Mouse (Mus musculus) CH12.LX (cell line): Measurements from ENCODE around the gene Slc6a5. TPM values are rescaled to one million over a fixed set of nuclear protein-coding genes. Genes with fewer than 3 reads are reported as not detected.
"Not testable (repeated sequence)": the region's sequence is repeated elsewhere in the genome, so short reads cannot be mapped to it uniquely, and the experiment has no call there.

ENCODE experiments used
- DNase-seq: peaks from one replicate; pipeline ENCODE4 v3.0.0-alpha.2; 2013; ENCODE audit errors: extremely low read depth
- H3K27ac ChIP-seq: 2 replicates; pipeline ENCODE4 v1.5.1; 2012; ENCODE audit warnings: low read depth, mild to moderate bottlenecking, control low read depth, moderate library complexity; ENCODE audit not compliant: insufficient read depth
- H3K27me3 ChIP-seq: replicated peaks from 2 replicates; pipeline ENCODE3; 2012; ENCODE audit warnings: inconsistent platforms
- H3K36me3 ChIP-seq, 2 experiments: replicated peaks in 1 of 2; 2 replicates each; pipeline versions ENCODE3 to v1.6.1; 2012; ENCODE audit warnings: inconsistent platforms in 1 of 2, low read length in 1 of 2, mild to moderate bottlenecking in 1 of 2, mixed read lengths in 1 of 2, moderate library complexity in 1 of 2; ENCODE audit not compliant: control insufficient read depth in 1 of 2, insufficient read depth in 1 of 2
- H3K4me1 ChIP-seq, 2 experiments: 2 replicates each; pipeline ENCODE4 v1.6.1; 2012; ENCODE audit warnings: inconsistent platforms in 1 of 2, moderate library complexity in 1 of 2; ENCODE audit not compliant: insufficient read depth in 2 of 2, control insufficient read depth in 1 of 2
- H3K4me2 ChIP-seq: 2 replicates; pipeline ENCODE4 v1.6.1; 2012; ENCODE audit warnings: low read depth, mild to moderate bottlenecking, control low read depth; ENCODE audit not compliant: poor library complexity, insufficient read depth, severe bottlenecking
- H3K4me3 ChIP-seq, 3 experiments: fragments of 150-350 bp in 1 of 3; sonication (generic) in 1 of 3; replicated peaks in 1 of 3; 2 replicates each; pipeline versions ENCODE3 to v1.5.1; 2011 to 2012; ENCODE audit warnings: low read depth in 2 of 3, low read length in 2 of 3, mild to moderate bottlenecking in 2 of 3, moderate library complexity in 2 of 3, control low read depth in 1 of 3, improper control_type of control experiment in 1 of 3, inconsistent platforms in 1 of 3, mixed read lengths in 1 of 3; ENCODE audit not compliant: poor library complexity in 1 of 3
- H3K79me2 ChIP-seq: replicated peaks from 2 replicates; pipeline ENCODE4 v1.6.1; 2012; ENCODE audit warnings: mild to moderate bottlenecking, moderate library complexity; ENCODE audit not compliant: control insufficient read depth, poor library complexity, insufficient read depth, severe bottlenecking; ENCODE audit errors: extremely low read depth
- H3K9ac ChIP-seq: 2 replicates; pipeline ENCODE4 v1.6.1; 2012; ENCODE audit warnings: low read depth, mild to moderate bottlenecking, control low read depth, moderate library complexity; ENCODE audit not compliant: insufficient read depth
- H3K9me3 ChIP-seq: replicated peaks from 2 replicates; pipeline ENCODE3; 2012; ENCODE audit warnings: low read length, inconsistent platforms, mixed read lengths
- CHD2 ChIP-seq: IDR thresholded peaks from 2 replicates; pipeline ENCODE4 v1.6.1; 2011; ENCODE audit warnings: low read length, improper control_type of control experiment
- CTCF ChIP-seq, 2 experiments: IDR thresholded peaks in 1 of 2; conservative IDR thresholded peaks in 1 of 2; 2 replicates each; pipeline ENCODE4 v1.5.1; 2011 to 2012; ENCODE audit warnings: low read depth in 2 of 2, low read length in 2 of 2, improper control_type of control experiment in 1 of 2, inconsistent platforms in 1 of 2, mild to moderate bottlenecking in 1 of 2, moderate library complexity in 1 of 2
- E2F4 ChIP-seq: IDR thresholded peaks from 2 replicates; pipeline ENCODE4 v1.6.1; 2011; ENCODE audit warnings: low read depth, low read length, improper control_type of control experiment; ENCODE audit not compliant: insufficient replicate concordance
- EP300 ChIP-seq: IDR thresholded peaks from 2 replicates; pipeline ENCODE4 v1.6.1; 2011; ENCODE audit warnings: low read length, improper control_type of control experiment
- JUND ChIP-seq: conservative IDR thresholded peaks from 2 replicates; pipeline ENCODE4 v1.6.1; 2011; ENCODE audit warnings: low read depth, low read length, improper control_type of control experiment
- KAT2A ChIP-seq: IDR thresholded peaks from 2 replicates; pipeline ENCODE4 v1.6.1; 2012; ENCODE audit warnings: low read length, improper control_type of control experiment, inconsistent platforms; ENCODE audit not compliant: insufficient replicate concordance
- USF2 ChIP-seq: conservative IDR thresholded peaks from 2 replicates; pipeline ENCODE4 v1.6.1; 2011; ENCODE audit warnings: low read depth, low read length, improper control_type of control experiment
- ZC3H11A ChIP-seq: IDR thresholded peaks from 2 replicates; pipeline ENCODE4 v1.6.1; 2012; ENCODE audit warnings: low read depth, mild to moderate bottlenecking, inconsistent platforms, low read length, improper control_type of control experiment
- ZMIZ1 ChIP-seq: IDR thresholded peaks from 2 replicates; pipeline ENCODE4 v1.6.1; 2012; ENCODE audit warnings: low read depth, mild to moderate bottlenecking, inconsistent platforms, low read length, improper control_type of control experiment
- dilution Hi-C: fragments of 300-500 bp; cut with MboI; formaldehyde crosslinking; loops from 2 replicates; pipeline ENCODE4 v1.14.3; 2020; ENCODE audit warnings: low sequenced_read_pairs; ENCODE audit not compliant: extremely low pct_unique_long_range_greater_than_20kb, extremely low pct_ligation_motif_present
- in situ Hi-C: fragments of 300-500 bp; cut with MboI; formaldehyde crosslinking; loops from 3 replicates; pipeline ENCODE4 v1.14.3; 2019; ENCODE audit warnings: low sequenced_read_pairs, low pct_ligation_motif_present, low pct_unique_long_range_greater_than_20kb, mixed read lengths
- polyA plus RNA-seq: library from polyadenylated mRNA; unstranded; fragments of >175 nt; gene quantifications from 2 replicates; pipeline ENCODE4 v1.2.1, GENCODE M21; 2012; ENCODE audit warnings: low read depth; ENCODE audit not compliant: insufficient read length
- total RNA-seq, 2 experiments: library from RNA; depleted of rRNA; stranded (reverse); fragments of 300-350 nt in 1 of 2; fragments of >200 nt in 1 of 2; gene quantifications; 2 replicates each; pipeline ENCODE4 v1.2.3; 2012 to 2014

The Slc6a5 gene
- total and polyA plus RNA-seq, 3 experiments: not detected

DNA sequence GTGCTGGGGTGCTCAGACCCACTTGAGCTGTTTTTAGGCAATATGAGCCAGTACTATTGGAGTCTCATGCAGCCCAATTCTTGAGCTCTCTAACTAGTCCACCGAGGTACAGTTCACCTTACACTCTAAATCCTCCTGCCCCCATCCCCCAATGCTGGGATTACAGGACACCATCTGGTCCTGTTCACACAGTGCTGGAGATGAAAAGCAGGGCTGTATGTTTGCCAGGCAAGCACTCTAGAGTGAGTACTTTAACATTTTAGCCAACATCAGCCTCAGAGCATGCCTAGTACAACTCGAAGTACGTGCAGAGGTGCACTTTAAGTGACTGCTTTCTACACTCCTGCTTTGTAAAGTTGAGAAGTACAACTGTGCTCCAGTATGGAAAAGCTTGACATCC, 18.6 kb downstream of the Slc6a5 start:
- no peak for DNase-seq
- Histone ChIP-seq H3K9ac (no peak overlapping the region), H3K4me1 (peaks cover 0 to 3% of the 10 kb centered on the region in 2 experiments; a peak in 1 of 4 replicates), H3K4me2 (no peak overlapping the region), H3K79me2 (no peaks in the 10 kb centered on the region), H3K9me3 (no peaks in the 10 kb centered on the region), H3K4me3 (no peak overlapping the region), H3K36me3 (no peaks in the 10 kb centered on the region), H3K27ac (no peak overlapping the region), H3K27me3 (peaks cover 62% of the 10 kb centered on the region)
- no peak for TF ChIP-seq USF2
- TF ChIP-seq CTCF (conservative IDR thresholded peaks at IDR 0.05 in 1 of 2, IDR thresholded peaks at IDR 0.05 in 1 of 2; ENCODE audit: low read depth in 2 of 2, low read length in 2 of 2): no peak
- TF ChIP-seq KAT2A: no peak
- TF ChIP-seq JUND: no peak
- no peak for TF ChIP-seq ZMIZ1
- TF ChIP-seq EP300: no peak
- no peak for TF ChIP-seq ZC3H11A
- in situ Hi-C loops (no loop called here), dilution Hi-C loops (no loop called here)

GRCm38 (mm10) chr7:49929999-49930398, 20.1 kb downstream of the Slc6a5 start:
- Histone ChIP-seq H3K9ac (no peak overlapping the region), H3K4me2 (no peak overlapping the region), H3K4me1 (no peaks in the 10 kb centered on the region), H3K9me3 (no peaks in the 10 kb centered on the region)
- in situ Hi-C loops (no loop called here), dilution Hi-C loops (no loop called here)
- DNase-seq: no peak
- TF ChIP-seq CHD2 (no peak), E2F4 (no peak)
- TF ChIP-seq, all 38 proteins: peak for 0
- H3K4me3 ChIP-seq: no peak overlapping the region
- no peaks in the 10 kb centered on the region for H3K79me2 ChIP-seq
- no peak overlapping the region for H3K27ac ChIP-seq
- peaks cover 64% of the 10 kb centered on the region for H3K27me3 ChIP-seq
- no peaks in the 10 kb centered on the region for H3K36me3 ChIP-seq

GRCm38 (mm10) chr7:49933386-49934115, 23.6 kb downstream of the Slc6a5 start:
- H3K9ac ChIP-seq, H3K79me2 ChIP-seq, DNase-seq, H3K4me3 ChIP-seq, H3K27ac ChIP-seq, H3K4me1 ChIP-seq, H3K9me3 ChIP-seq, H3K4me2 ChIP-seq, H3K36me3 ChIP-seq, in situ Hi-C loops, dilution Hi-C loops: not testable (repeated sequence)
- H3K27me3 ChIP-seq: peaks cover 53% of the 10 kb centered on the region
